Mouse (Mus musculus) limb, embryonic 14.5 days (tissue): ENCODE measurements around the gene Teddm2. TPM values are rescaled to one million over a fixed set of nuclear protein-coding genes. Genes with fewer than 3 reads are reported as not detected.

Source experiments
- ATAC-seq: fragments of 200-750 bp; cut with Nextera tagmentation; 2 replicates; pipeline ENCODE4 v1.8.0; 2017; ENCODE audit warnings: low read depth, moderate number of reproducible peaks, moderate TSS enrichment; ENCODE audit not compliant: low FRiP score
- DNase-seq: peaks from one replicate; pipeline ENCODE4 v3.0.0-alpha.2; 2015; ENCODE audit warnings: low spot score
- H3K27ac ChIP-seq: fragments of 300-500 bp; sonication (generic); replicated peaks from 2 replicates; pipeline ENCODE4 v1.5.1; 2014; ENCODE audit warnings: low read depth, mild to moderate bottlenecking, low read length, moderate library complexity, mixed read lengths
- H3K27me3 ChIP-seq: fragments of 300-500 bp; sonication (generic); 2 replicates; pipeline ENCODE4 v1.6.1; 2014; ENCODE audit warnings: low read length, mixed read lengths; ENCODE audit not compliant: control insufficient read depth, insufficient read depth
- H3K36me3 ChIP-seq: fragments of 300-500 bp; sonication (generic); 2 replicates; pipeline ENCODE4 v1.6.1; 2014; ENCODE audit warnings: mild to moderate bottlenecking, low read length, moderate library complexity, mixed read lengths; ENCODE audit not compliant: control insufficient read depth, insufficient read depth
- H3K4me1 ChIP-seq: fragments of 300-500 bp; sonication (generic); 2 replicates; pipeline ENCODE4 v1.6.1; 2014; ENCODE audit warnings: antibody characterized with exemption, low read length, mixed read lengths; ENCODE audit not compliant: control insufficient read depth, insufficient read depth
- H3K4me2 ChIP-seq: fragments of 300-500 bp; sonication (generic); replicated peaks from 2 replicates; pipeline ENCODE4 v1.6.1; 2014; ENCODE audit warnings: low read depth, mild to moderate bottlenecking, low read length, moderate library complexity; ENCODE audit not compliant: severe bottlenecking
- H3K4me3 ChIP-seq: fragments of 300-500 bp; sonication (generic); replicated peaks from 2 replicates; pipeline ENCODE4 v1.5.1; 2014; ENCODE audit warnings: low read length
- H3K9ac ChIP-seq: fragments of 300-500 bp; sonication (generic); 2 replicates; pipeline ENCODE4 v1.6.1; 2014; ENCODE audit warnings: mild to moderate bottlenecking, low read depth, low read length, moderate library complexity; ENCODE audit not compliant: severe bottlenecking
- H3K9me3 ChIP-seq: fragments of 300-500 bp; sonication (generic); 2 replicates; pipeline ENCODE4 v1.6.1; 2016; ENCODE audit warnings: low read length; ENCODE audit not compliant: control insufficient read depth
- POLR2A ChIP-seq: fragments of 200-500 bp; IDR thresholded peaks from 2 replicates; pipeline ENCODE4 v1.8.0; 2012; ENCODE audit warnings: inconsistent platforms, mild to moderate bottlenecking, moderate library complexity, borderline replicate concordance; ENCODE audit not compliant: insufficient read depth, insufficient read length; ENCODE audit errors: extremely low read depth
- WGBS: fragments of 180-500 bp; shearing (Covaris S2); extraction: QIAGEN DNeasy Blood & Tissue Kit; methylation state at CpG from one replicate; pipeline ENCODE4 v1.1.7; 2014; 5-methylcytosine and 5-hydroxymethylcytosine counted together
- polyA plus RNA-seq, 2 experiments: library from polyadenylated mRNA; depleted of rRNA in 1 of 2; stranded (reverse) in 1 of 2; unstranded in 1 of 2; fragments of >200 nt; fragmentation: Nextera tagmentation in 1 of 2; extraction: Ambion mirVana in 1 of 2; gene quantifications; 2 replicates each; pipeline versions ENCODE4 v1.2.1 to v1.2.3; 2012 to 2014

Gene Teddm2
- polyA plus RNA-seq, 2 experiments: 0.54 to 0.58 TPM

GRCm38 (mm10) chr1:153909213-153909962 lies 9.4 kb upstream of the Teddm2 start:
- H3K36me3 ChIP-seq: peaks cover 63% of the 10 kb centered on the region
- H3K9me3 ChIP-seq: no peaks in the 10 kb centered on the region
- no peak overlapping the region for H3K27ac ChIP-seq
- no peak overlapping the region for H3K9ac ChIP-seq
- DNase-seq: no peak
- WGBS: 81% methylated on average over 10 of the region's 10 CpGs
- H3K27me3 ChIP-seq: no peaks in the 10 kb centered on the region
- no peak overlapping the region for H3K4me2 ChIP-seq
- ATAC-seq: no peak
- H3K4me3 ChIP-seq: no peak overlapping the region
- no peaks in the 10 kb centered on the region for H3K4me1 ChIP-seq
- TF ChIP-seq POLR2A: no peak

- Histone ChIP-seq H3K27me3 (no peaks in the 10 kb centered on the region), H3K36me3 (peaks cover 70% of the 10 kb centered on the region), H3K4me2 (no peak overlapping the region), H3K9me3 (no peaks in the 10 kb centered on the region), H3K9ac (no peak overlapping the region), H3K4me3 (no peak overlapping the region), H3K27ac (no peak overlapping the region), H3K4me1 (no peaks in the 10 kb centered on the region)
- DNase-seq (no peak), ATAC-seq (no peak)
- 84% methylated on average over 4 of the region's 4 CpGs for WGBS
- TF ChIP-seq POLR2A: no peak
These were observed 8.7 kb upstream of the Teddm2 start for GRCm38 (mm10) chr1:153908741-153909140.

- no peak for TF ChIP-seq POLR2A
- 95% methylated on average over 6 of the region's 6 CpGs for WGBS
- H3K27me3 ChIP-seq: no peaks in the 10 kb centered on the region
- no peak overlapping the region for H3K4me3 ChIP-seq
- H3K4me1 ChIP-seq: no peaks in the 10 kb centered on the region
- DNase-seq (no peak), ATAC-seq (no peak)
- H3K4me2 ChIP-seq: no peak overlapping the region
- H3K9me3 ChIP-seq: no peaks in the 10 kb centered on the region
- peaks cover 75% of the 10 kb centered on the region for H3K36me3 ChIP-seq
- no peak overlapping the region for H3K27ac ChIP-seq
- H3K9ac ChIP-seq: no peak overlapping the region
These were observed 8.2 kb upstream of the Teddm2 start for GRCm38 (mm10) chr1:153908208-153908607.

- TF ChIP-seq POLR2A: no peak
- 94% methylated on average over 3 of the region's 3 CpGs for WGBS
- no peak overlapping the region for H3K27ac ChIP-seq
- ATAC-seq (no peak), DNase-seq (no peak)
- peaks cover 80% of the 10 kb centered on the region for H3K36me3 ChIP-seq
- H3K4me2 ChIP-seq: no peak overlapping the region
- H3K27me3 ChIP-seq: no peaks in the 10 kb centered on the region
- H3K9me3 ChIP-seq: no peaks in the 10 kb centered on the region
- no peaks in the 10 kb centered on the region for H3K4me1 ChIP-seq
- H3K9ac ChIP-seq: no peak overlapping the region
- no peak overlapping the region for H3K4me3 ChIP-seq
These were observed 5.9 kb upstream of the Teddm2 start for GRCm38 (mm10) chr1:153905884-153906283.

- Histone ChIP-seq H3K4me3 (no peak overlapping the region), H3K27me3 (no peaks in the 10 kb centered on the region), H3K4me2 (no peak overlapping the region), H3K27ac (no peak overlapping the region), H3K9me3 (no peaks in the 10 kb centered on the region), H3K36me3 (peaks cover 66% of the 10 kb centered on the region), H3K4me1 (no peaks in the 10 kb centered on the region), H3K9ac (no peak overlapping the region)
- no peak for TF ChIP-seq POLR2A
- 91% methylated on average over 14 of the region's 14 CpGs for WGBS
- ATAC-seq (no peak), DNase-seq (no peak)
These were observed 4.2 kb upstream of the Teddm2 start for GRCm38 (mm10) chr1:153904236-153904635.
